Mouse (Mus musculus): ENCODE results near the gene Agfg1. TPM values are rescaled to one million over a fixed set of nuclear protein-coding genes. Genes with fewer than 3 reads are reported as not detected.

Gene Agfg1
- 47.3 and 49.5 TPM in 2 replicates for polyA plus RNA-seq (2014; fragmentation: Nextera tagmentation; extraction: Ambion mirVana)

DNA sequence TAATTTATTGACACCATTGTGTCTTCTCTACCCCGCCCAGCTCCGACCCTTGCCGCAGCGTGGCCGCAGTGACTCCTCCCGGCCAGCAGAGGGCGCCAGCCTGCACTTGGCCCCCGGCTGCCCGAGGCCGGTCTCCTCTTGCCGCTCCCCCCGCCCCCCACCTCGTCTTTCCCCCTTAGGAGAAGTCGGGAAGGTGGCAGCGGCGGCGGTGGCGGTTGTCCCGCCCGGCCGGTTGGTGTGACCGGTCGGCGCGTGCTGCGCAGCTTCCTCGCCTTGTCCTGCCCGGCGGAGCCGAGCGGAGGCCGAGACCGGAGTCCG, at the start of gene Agfg1:
TSS of gene Agfg1 (plus strand) at position 188 of the 318 bp plus-strand sequence.
- peaks cover 2% of the 10 kb centered on the region; the same call in 1 of the 2 replicates for H3K4me1 ChIP-seq (replicated peaks; ENCODE audit: control insufficient read depth, insufficient read depth, low read length)
- H3K4me2 ChIP-seq (ENCODE audit: low read depth, low read length, severe bottlenecking), result peak within 1 kb of the TSS; percentile 78
- DNase-seq (ENCODE audit: low spot score) (peak; percentile 98), ATAC-seq (replicated peaks; ENCODE audit: low FRiP score) (peak; percentile 92)
- peak within 1 kb of the TSS; percentile 93 for H3K9ac ChIP-seq (ENCODE audit: low read length)
- no peaks in the 10 kb centered on the region for H3K9me3 ChIP-seq (ENCODE audit: control insufficient read depth, low read length)
- peak within 1 kb of the TSS; percentile 99 for H3K4me3 ChIP-seq (ENCODE audit: low read depth, low read length)
- H3K36me3 ChIP-seq (ENCODE audit: control insufficient read depth, insufficient read depth, low read length), result no peaks in the 10 kb centered on the region
- peak within 1 kb of the TSS; percentile 62 for H3K27ac ChIP-seq (ENCODE audit: low read depth, low read length)
- under 1% methylated on average over 32 of the region's 34 CpGs for WGBS
- H3K27me3 ChIP-seq (ENCODE audit: control insufficient read depth, insufficient read depth, low read length), result no peaks in the 10 kb centered on the region

DNA sequence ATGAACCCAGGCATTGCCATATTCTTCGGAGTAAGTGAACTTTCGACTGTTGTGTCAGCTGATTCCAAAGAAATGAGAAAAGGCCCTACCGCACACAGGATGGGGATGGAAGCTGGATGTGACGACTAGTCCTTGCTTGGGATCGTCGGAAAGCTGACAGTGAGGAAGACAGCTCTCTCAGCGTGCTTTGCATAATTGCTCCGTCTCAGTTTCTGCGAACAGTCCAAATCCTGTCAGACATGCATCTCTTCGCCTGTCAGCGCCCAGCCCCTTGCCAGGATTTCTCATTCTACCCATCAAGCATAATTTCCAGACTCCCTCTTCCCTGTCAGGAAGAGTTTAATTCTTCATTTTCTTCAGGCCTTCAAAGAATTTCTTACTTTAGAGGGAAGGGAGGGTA, 48.2 kb upstream of the Agfg1 start:
- Histone ChIP-seq H3K4me2 (ENCODE audit: low read depth, low read length, severe bottlenecking) (no peak overlapping the region), H3K36me3 (ENCODE audit: control insufficient read depth, insufficient read depth, low read length) (no peaks in the 10 kb centered on the region), H3K27ac (ENCODE audit: low read depth, low read length) (no peak overlapping the region), H3K4me1 (replicated peaks; ENCODE audit: control insufficient read depth, insufficient read depth, low read length) (no peaks in the 10 kb centered on the region), H3K27me3 (ENCODE audit: control insufficient read depth, insufficient read depth, low read length) (no peaks in the 10 kb centered on the region), H3K4me3 (ENCODE audit: low read depth, low read length) (no peak overlapping the region), H3K9me3 (ENCODE audit: control insufficient read depth, low read length) (no peaks in the 10 kb centered on the region), H3K9ac (ENCODE audit: low read length) (no peak overlapping the region)
- ATAC-seq (replicated peaks; ENCODE audit: low FRiP score) (no peak), DNase-seq (ENCODE audit: low spot score) (no peak)
- 87% methylated on average over 11 of the region's 11 CpGs for WGBS

DNA sequence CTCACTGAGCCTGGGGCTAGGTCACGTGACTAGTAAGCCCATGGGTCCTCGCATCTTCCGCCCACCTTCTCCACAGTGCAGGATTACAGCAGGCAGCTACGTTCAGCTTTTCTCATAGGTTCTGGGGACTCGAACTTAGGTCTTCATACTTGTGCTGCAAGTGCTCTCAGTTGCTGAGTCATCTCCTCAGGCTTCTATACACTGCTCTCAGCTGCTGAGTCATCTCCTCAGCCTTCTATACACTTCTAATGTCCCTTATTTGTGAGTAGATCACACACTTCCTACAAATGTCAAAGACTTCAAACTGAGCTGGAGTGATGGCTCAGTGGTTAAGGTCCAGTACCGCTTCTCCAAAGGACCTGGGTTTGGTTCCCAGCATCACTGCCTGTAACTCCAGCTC, 47.0 kb upstream of the Agfg1 start:
- Histone ChIP-seq H3K36me3 (ENCODE audit: control insufficient read depth, insufficient read depth, low read length) (no peaks in the 10 kb centered on the region), H3K4me2 (ENCODE audit: low read depth, low read length, severe bottlenecking) (no peak overlapping the region), H3K27ac (ENCODE audit: low read depth, low read length) (no peak overlapping the region), H3K27me3 (ENCODE audit: control insufficient read depth, insufficient read depth, low read length) (no peaks in the 10 kb centered on the region), H3K4me1 (replicated peaks; ENCODE audit: control insufficient read depth, insufficient read depth, low read length) (no peaks in the 10 kb centered on the region), H3K4me3 (ENCODE audit: low read depth, low read length) (no peak overlapping the region), H3K9ac (ENCODE audit: low read length) (no peak overlapping the region), H3K9me3 (ENCODE audit: control insufficient read depth, low read length) (no peaks in the 10 kb centered on the region)
- DNase-seq (ENCODE audit: low spot score), result no peak
- no peak for ATAC-seq (replicated peaks; ENCODE audit: low FRiP score)
- 91% methylated on average over 6 of the region's 6 CpGs for WGBS

DNA sequence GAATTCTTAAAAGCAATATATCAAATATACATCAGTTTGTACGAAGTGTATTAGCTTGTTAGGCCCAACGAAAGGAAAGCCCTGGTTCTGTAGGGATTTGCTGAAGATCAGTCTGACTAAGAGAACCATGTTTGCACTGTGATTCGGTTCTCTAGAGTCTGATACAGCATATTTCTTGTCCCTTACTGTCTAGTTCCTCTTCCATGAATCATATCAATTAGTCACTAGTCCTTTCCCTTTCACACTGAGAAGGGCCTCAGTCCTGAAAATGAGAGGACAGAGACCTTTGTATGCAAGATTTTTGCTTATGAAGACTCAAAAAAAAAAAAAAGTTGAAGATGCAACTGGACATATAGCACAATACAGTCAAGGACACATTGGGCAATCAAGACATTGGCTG, 46.2 kb upstream of the Agfg1 start:
- 89% methylated on average over 3 of the region's 3 CpGs for WGBS
- no peaks in the 10 kb centered on the region for H3K9me3 ChIP-seq (ENCODE audit: control insufficient read depth, low read length)
- H3K4me3 ChIP-seq (ENCODE audit: low read depth, low read length), result no peak overlapping the region
- DNase-seq (ENCODE audit: low spot score), result no peak
- H3K36me3 ChIP-seq (ENCODE audit: control insufficient read depth, insufficient read depth, low read length), result no peaks in the 10 kb centered on the region
- H3K27me3 ChIP-seq (ENCODE audit: control insufficient read depth, insufficient read depth, low read length), result no peaks in the 10 kb centered on the region
- no peak overlapping the region for H3K27ac ChIP-seq (ENCODE audit: low read depth, low read length)
- H3K4me2 ChIP-seq (ENCODE audit: low read depth, low read length, severe bottlenecking), result no peak overlapping the region
- no peaks in the 10 kb centered on the region for H3K4me1 ChIP-seq (replicated peaks; ENCODE audit: control insufficient read depth, insufficient read depth, low read length)
- no peak for ATAC-seq (replicated peaks; ENCODE audit: low FRiP score)
- H3K9ac ChIP-seq (ENCODE audit: low read length), result no peak overlapping the region

DNA sequence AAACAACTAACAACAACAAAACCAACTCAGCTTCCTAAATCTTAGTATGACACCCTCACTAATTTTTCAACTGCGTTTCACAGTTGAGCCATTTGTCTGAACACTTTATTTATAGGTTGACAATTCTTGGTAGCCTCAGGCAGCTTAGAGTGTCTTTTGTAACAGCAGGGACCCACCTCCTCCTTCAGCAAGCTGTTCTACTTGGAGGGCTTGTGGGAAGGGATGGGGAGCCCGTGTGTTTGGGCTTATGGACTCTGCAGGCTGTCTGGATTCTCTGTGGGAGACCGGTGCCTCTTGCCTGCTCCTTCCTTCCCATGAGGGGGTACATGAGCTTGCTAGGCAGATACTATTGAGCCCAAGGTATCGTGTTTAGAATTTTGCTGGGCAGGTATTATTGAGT, 45.3 kb upstream of the Agfg1 start:
- no peak overlapping the region for H3K9ac ChIP-seq (ENCODE audit: low read length)
- no peak for ATAC-seq (replicated peaks; ENCODE audit: low FRiP score)
- H3K4me1 ChIP-seq (replicated peaks; ENCODE audit: control insufficient read depth, insufficient read depth, low read length), result no peaks in the 10 kb centered on the region
- 57% methylated on average over 4 of the region's 4 CpGs for WGBS
- H3K27ac ChIP-seq (ENCODE audit: low read depth, low read length), result no peak overlapping the region
- no peak overlapping the region for H3K4me3 ChIP-seq (ENCODE audit: low read depth, low read length)
- no peaks in the 10 kb centered on the region for H3K9me3 ChIP-seq (ENCODE audit: control insufficient read depth, low read length)
- no peaks in the 10 kb centered on the region for H3K27me3 ChIP-seq (ENCODE audit: control insufficient read depth, insufficient read depth, low read length)
- H3K36me3 ChIP-seq (ENCODE audit: control insufficient read depth, insufficient read depth, low read length), result no peaks in the 10 kb centered on the region
- H3K4me2 ChIP-seq (ENCODE audit: low read depth, low read length, severe bottlenecking), result no peak overlapping the region
- DNase-seq (ENCODE audit: low spot score), result no peak

DNA sequence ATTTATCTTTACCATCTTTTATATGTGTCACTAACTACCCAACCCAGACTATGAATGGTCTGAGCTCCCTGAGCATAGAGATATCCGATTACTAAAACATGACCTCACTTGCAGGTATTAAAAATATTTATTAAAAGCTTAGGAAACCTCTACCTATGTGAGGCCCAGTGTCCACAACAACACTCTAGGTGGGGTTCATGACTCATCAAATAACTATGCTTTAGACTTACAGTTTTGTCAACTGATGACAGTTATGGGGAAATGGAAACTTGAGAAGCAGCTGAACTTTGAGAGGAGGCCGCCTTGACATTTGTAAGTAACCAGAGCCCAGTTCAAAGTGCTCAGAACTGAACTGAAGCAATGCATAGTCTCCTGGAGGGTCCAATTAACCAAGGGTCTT, 44.1 kb upstream of the Agfg1 start:
- Histone ChIP-seq H3K9me3 (ENCODE audit: control insufficient read depth, low read length) (no peaks in the 10 kb centered on the region), H3K27ac (ENCODE audit: low read depth, low read length) (no peak overlapping the region), H3K36me3 (ENCODE audit: control insufficient read depth, insufficient read depth, low read length) (no peaks in the 10 kb centered on the region)

DNA sequence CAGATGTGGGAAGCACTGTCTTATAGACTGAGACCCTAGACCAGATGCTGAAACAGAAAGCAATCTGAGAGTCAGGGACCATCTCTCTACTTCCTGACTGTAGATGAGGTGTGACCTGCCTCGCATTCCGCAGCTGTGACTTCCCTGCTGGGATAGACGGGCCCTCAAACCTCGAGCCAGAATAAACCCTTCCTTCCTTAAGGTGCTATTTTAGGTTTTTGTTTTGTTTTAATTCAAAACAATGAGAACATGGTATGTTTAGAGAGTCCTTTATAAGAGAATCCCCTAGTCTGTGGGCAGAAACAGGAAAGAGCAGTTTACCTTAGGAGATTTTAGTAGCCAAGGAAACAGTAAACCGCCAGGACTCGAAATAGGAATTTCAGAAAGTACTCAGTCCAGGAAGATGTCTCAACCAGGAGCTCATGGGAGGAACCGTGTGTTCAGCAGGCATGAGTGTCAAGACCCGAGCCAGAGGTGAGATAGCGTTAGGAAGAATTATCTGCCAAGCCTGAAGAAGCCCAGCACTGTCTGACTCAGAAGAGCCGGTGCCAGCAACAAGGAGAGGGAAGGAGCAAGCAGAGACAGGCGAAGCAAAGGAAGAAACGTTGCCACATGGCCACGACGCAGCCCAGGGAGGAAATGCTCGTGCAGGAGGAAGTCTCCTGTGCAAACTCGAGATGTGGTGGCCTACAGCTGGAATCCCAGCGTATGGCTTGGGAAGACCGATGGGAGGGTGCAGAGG, 43.4 kb upstream of the Agfg1 start:
- Histone ChIP-seq H3K4me3 (ENCODE audit: low read depth, low read length) (no peak overlapping the region), H3K27me3 (ENCODE audit: control insufficient read depth, insufficient read depth, low read length) (no peaks in the 10 kb centered on the region), H3K9ac (ENCODE audit: low read length) (no peak overlapping the region), H3K27ac (ENCODE audit: low read depth, low read length) (no peak overlapping the region), H3K4me2 (ENCODE audit: low read depth, low read length, severe bottlenecking) (no peak overlapping the region), H3K9me3 (ENCODE audit: control insufficient read depth, low read length) (no peaks in the 10 kb centered on the region), H3K4me1 (replicated peaks; ENCODE audit: control insufficient read depth, insufficient read depth, low read length) (no peaks in the 10 kb centered on the region), H3K36me3 (ENCODE audit: control insufficient read depth, insufficient read depth, low read length) (no peaks in the 10 kb centered on the region)
- no peak for ATAC-seq (replicated peaks; ENCODE audit: low FRiP score)
- WGBS, result 86% methylated on average over 18 of the region's 18 CpGs
- DNase-seq (ENCODE audit: low spot score), result no peak

More for the DNA sequence above, 44.1 kb upstream of the Agfg1 start:
- 90% methylated on average over 2 of the region's 2 CpGs for WGBS
- DNase-seq (ENCODE audit: low spot score) (no peak), ATAC-seq (replicated peaks; ENCODE audit: low FRiP score) (no peak)
- H3K9ac ChIP-seq (ENCODE audit: low read length), result no peak overlapping the region
- H3K27me3 ChIP-seq (ENCODE audit: control insufficient read depth, insufficient read depth, low read length), result no peaks in the 10 kb centered on the region
- H3K4me1 ChIP-seq (replicated peaks; ENCODE audit: control insufficient read depth, insufficient read depth, low read length), result no peaks in the 10 kb centered on the region
- no peak overlapping the region for H3K4me2 ChIP-seq (ENCODE audit: low read depth, low read length, severe bottlenecking)
- no peak overlapping the region for H3K4me3 ChIP-seq (ENCODE audit: low read depth, low read length)

DNA sequence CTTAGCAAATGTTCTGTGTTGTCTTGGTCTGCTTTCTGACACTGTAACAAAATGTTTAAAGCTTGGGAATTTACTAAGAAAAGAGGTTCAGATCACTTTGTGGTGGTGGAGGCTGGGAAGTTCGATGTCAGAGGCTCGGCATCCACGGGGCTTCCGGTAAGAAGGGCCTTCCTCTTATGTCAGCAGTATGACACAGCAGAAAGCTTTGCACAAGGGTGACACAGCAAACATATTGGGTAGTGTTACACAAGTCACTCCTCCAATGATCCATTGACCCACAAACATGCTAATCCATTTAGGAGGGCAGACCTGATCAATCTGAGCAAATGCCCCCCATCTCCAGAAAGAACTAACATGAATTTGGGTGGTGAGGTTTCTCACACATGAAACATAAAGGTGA, 42.2 kb upstream of the Agfg1 start:
- no peak overlapping the region for H3K27ac ChIP-seq (ENCODE audit: low read depth, low read length)
- DNase-seq (ENCODE audit: low spot score) (no peak), ATAC-seq (replicated peaks; ENCODE audit: low FRiP score) (no peak)
- no peaks in the 10 kb centered on the region for H3K4me1 ChIP-seq (replicated peaks; ENCODE audit: control insufficient read depth, insufficient read depth, low read length)
- no peaks in the 10 kb centered on the region for H3K9me3 ChIP-seq (ENCODE audit: control insufficient read depth, low read length)
- H3K4me2 ChIP-seq (ENCODE audit: low read depth, low read length, severe bottlenecking), result no peak overlapping the region
- H3K9ac ChIP-seq (ENCODE audit: low read length), result no peak overlapping the region
- no peaks in the 10 kb centered on the region for H3K36me3 ChIP-seq (ENCODE audit: control insufficient read depth, insufficient read depth, low read length)
- H3K27me3 ChIP-seq (ENCODE audit: control insufficient read depth, insufficient read depth, low read length), result no peaks in the 10 kb centered on the region
- 97% methylated on average over 4 of the region's 4 CpGs for WGBS
- no peak overlapping the region for H3K4me3 ChIP-seq (ENCODE audit: low read depth, low read length)

DNA sequence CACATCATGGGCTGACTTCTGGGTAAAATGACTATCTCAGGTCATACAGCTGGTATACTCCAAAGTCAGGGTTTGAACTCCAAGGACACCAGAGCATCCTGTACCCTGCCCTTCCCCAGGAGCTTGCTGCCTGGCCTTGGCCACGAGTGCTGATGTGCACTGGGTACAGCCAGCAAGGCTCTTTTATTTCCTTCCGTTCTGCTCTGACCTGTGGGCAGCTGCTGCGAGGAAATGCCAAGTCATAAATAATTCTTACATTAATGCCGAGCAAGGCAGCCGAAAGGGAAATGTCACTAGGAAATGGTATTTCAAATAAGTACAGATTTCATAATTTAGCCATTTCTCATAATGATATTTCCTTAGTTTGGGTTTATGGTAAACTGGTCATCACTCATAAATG, 41.0 kb upstream of the Agfg1 start:
- Histone ChIP-seq H3K27me3 (ENCODE audit: control insufficient read depth, insufficient read depth, low read length) (no peaks in the 10 kb centered on the region), H3K36me3 (ENCODE audit: control insufficient read depth, insufficient read depth, low read length) (no peaks in the 10 kb centered on the region), H3K4me3 (ENCODE audit: low read depth, low read length) (no peak overlapping the region), H3K9ac (ENCODE audit: low read length) (no peak overlapping the region), H3K4me2 (ENCODE audit: low read depth, low read length, severe bottlenecking) (no peak overlapping the region), H3K4me1 (replicated peaks; ENCODE audit: control insufficient read depth, insufficient read depth, low read length) (no peaks in the 10 kb centered on the region), H3K9me3 (ENCODE audit: control insufficient read depth, low read length) (no peaks in the 10 kb centered on the region), H3K27ac (ENCODE audit: low read depth, low read length) (no peak overlapping the region)
- DNase-seq (ENCODE audit: low spot score) (no peak), ATAC-seq (replicated peaks; ENCODE audit: low FRiP score) (no peak)
- WGBS, result 88% methylated on average over 5 of the region's 5 CpGs

Data from forebrain, embryonic 11.5 days (tissue).